Mouse (Mus musculus) embryo, embryonic 9.5 days (tissue): ENCODE results near the gene Tubb4b.
"Not testable (repeated sequence)": the region's sequence is repeated elsewhere in the genome, so short reads cannot be mapped to it uniquely, and the experiment has no call there.

Experiments
- DNase-seq: peaks from one replicate; pipeline ENCODE4 v3.0.0-alpha.2; 2017; ENCODE audit errors: extremely low spot score

Tubb4b gene

DNA sequence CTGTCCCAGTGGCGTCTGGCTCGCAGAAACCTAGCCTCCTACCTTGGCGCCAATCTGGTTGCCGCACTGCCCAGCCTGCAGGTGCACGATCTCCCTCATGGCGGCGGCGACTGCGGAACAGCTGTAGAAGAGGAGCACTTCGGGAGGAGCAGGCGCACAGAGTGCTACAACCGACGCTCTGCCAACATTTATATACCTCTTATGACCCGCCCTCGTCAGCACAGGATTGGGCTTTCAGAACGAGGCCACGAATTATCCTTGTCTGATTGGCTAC is at the start of gene Tubb4b:
Gene Tubb4b, minus strand, starts transcription at position 211 of the 274 bp plus-strand sequence.
- no peak for DNase-seq

DNA sequence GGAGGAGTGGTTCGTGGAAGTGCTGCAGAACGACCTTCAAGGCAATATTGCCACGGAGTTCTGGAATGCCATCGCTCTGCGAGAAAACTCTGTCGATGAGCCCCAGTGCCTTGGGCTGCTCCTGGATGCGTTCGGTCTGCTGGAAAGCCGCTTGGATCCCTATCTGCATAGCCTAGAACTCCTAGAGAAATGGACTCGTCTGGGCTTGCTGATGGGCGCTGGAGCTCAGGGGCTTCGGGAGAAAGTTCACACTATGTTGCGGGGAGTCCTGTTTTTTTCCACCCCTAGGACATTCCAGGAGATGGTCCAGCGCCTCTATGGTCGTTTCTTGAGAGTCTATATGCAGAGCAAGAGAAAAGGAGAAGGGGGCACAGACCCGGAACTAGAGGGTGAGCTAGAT is 48.5 kb upstream of the Tubb4b start:
- DNase-seq, result no peak

DNA sequence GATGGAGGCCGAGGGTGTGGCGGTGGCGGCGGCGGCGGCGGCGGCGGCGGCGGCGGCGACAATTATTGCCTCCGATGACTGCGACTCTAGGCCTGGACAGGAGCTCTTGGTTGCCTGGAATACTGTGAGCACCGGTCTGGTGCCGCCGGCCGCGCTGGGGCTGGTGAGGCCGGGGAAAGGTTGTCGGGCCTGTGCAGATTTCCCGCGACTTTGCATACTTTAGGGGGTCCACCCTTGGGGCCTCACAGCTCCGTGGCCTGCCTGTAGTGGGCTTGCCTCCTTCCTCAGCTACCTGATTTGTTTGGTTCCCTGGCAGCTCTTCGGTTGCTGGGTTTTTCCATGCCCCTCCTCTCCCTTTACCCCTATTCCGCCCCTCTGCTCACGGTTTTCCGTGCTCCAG is 48.0 kb upstream of the Tubb4b start:
- DNase-seq, result no peak

DNA sequence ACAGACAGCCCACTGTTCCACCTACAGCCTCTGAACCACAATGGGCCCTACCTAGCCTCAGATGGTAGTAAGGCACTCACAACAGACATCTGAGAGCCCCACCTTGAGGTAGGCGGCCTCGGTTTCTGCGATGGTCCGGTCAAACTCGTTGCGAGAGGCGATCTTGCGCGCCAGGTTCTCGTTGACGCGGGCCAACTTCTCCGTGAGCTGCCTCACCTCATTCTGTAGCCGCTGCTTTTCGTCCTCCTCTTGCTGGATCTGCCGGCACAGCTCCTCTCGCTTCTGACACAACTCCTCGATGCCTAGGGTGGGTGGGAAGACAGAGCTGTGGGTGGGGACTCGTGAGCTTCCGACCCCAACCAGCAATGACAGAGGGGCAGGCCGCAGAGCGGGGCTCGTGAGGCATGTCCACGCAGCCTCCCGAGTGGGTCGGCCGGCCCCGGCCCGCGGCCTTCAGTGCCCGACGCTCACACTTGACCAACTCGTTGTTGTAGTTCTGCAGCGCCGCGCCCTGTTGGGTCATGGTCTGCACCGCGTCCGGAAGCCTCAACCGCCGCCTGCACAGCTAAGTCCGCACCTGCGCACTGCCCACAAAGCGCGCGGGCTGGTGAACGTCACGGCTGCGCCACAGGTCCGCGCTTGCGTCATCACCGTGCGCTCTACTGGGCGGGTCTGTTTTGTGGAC is 47.5 kb upstream of the Tubb4b start, which contains the start of the genes Ssna1 and Anapc2:
Gene Ssna1, minus strand, starts transcription at position 612 of the 685 bp plus-strand sequence.
Gene Anapc2, plus strand, starts transcription at position 652 of the 685 bp plus-strand sequence.
- DNase-seq, result peak; percentile 99

DNA sequence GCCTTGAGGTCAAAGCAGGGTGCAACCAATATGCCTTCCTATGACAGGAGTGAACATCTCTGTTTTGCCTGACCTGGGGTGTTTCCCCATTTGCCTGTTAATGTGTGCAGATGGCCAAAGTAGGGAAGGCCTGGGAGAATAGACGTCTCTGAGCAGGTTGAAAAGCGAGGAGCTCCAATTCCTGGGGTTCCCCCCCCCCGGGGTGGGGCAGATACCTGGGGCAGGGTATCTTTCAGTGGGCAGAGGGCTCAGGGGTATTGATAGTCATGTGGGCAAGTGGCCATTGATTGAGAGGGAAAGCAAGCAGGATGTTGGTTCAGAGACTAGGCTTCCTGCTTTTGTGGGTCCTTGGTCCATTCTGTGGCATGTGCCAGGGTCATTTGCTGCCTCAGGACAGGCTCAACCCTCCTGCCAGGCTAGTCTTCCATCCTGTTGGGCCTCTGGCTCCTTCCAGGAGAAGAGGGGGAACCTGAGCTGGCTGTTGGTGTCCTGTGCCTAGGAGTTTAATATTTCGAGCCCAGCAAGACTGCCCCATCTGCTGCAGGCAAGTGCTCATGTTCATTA is 43.3 kb upstream of the Tubb4b start:
- DNase-seq, result no peak

DNA sequence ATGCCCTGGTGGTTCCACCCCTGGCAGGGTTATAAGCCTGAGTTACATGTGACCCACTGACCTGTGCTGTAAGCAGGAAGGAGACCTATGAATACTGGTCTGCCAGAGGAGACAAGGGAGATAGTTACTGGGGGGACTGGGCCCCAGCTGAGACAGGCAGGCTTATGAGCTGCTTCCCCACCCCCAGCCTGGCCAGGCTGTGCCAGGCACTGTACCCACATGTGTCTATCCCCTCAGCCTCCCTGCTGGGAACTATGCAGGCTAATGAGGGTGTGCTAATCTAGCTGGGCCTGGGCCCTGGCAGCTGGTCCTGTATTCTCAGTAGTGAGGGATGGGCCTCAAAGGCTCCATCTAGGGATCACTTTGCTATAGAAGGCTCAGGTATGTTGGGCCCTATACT is 42.7 kb upstream of the Tubb4b start:
- no peak for DNase-seq

DNA sequence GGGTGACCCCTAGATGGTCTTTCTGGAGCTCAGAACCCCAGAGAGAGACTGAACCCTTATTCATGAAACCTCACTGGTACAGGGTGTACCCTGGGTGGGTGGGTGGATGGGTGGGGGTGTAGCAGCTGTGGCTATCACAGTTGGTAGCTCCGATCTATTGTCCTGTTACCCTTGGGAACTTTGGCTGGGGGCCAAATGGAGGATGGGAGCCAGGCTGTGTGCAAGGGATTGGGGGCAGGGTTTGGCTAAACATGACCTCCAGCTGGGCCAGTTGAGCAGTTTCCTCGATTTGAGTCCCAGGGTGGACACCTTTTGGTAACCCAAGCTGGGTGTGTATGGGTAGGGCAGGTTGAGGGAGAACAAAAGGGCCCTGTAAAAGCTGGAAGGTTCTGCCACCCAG is 42.2 kb upstream of the Tubb4b start:
- DNase-seq, result no peak

DNA sequence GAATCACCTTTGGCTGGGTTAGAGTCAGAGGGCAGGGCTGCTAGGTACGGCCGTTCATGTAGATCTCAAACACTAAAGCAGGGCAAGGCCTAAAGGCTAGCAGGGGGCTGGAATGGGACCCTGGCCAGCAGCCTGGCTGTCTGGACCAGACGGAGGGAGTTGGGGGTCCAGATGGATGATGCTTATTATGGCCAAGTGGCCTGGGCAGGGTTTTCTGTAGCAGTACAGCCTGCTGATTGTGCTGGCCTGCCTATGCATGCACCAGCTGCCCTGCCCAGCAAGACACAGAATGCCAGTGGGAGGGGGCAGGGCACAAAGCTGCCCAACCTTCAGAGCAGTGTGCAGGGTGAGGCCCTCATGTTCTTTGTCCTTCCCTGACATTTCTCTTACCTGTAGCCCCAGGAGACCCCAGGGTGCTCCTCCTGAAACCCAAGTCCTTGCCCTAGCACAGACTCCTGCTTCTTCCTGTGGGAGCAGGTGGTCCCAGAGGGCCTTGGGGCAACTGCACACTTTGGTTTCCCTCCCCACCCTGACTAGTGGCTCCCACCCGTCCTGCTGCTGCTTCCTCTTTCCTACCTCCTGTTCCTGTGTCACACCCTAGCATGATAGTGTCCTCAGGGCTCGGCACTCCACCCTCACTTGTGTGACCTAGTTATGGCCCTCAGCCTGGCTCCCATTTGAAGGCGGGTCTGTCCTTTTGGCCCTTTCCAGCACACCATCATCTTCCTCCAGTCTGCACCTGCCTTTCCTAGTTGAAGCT is 41.6 kb upstream of the Tubb4b start:
- no peak for DNase-seq

DNA sequence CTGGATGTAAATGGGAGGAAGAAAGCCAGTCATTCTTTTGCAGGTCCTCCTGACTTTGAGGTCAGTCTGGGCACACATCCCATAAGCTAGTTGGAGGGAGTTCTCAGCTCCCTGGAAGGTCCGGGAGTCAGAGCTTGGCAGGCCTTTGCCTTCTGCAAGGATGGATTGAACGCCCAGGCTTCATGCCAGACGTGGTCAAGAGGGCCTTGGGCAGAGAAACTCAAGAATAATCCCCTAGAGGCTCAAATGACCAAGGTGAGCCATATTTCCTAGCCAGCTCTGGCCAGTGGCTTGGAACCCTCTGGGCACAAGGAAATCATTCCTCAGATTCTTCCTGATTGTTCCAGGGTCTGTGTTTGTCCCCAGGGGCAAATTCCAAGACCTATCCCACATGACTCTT is 40.3 kb upstream of the Tubb4b start:
- DNase-seq, result no peak

DNA sequence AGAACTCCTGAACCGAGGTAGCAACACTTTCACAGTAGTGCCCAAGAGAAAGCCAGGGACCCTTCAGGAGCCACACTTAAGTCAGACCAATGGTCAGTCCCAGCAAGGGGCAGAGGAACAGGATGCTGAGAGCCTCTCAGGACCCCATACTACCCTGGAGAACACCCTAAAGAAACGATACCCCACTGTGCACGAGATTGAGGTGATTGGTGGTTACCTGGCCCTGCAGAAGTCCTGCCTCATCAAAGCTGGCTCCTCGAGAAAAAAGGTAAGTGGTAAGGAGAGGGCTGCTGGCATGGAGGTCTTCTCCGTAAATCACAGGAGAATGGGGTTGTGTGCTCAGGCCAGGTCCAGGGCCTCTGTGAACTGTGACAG is 39.8 kb upstream of the Tubb4b start:
- no peak for DNase-seq

DNA sequence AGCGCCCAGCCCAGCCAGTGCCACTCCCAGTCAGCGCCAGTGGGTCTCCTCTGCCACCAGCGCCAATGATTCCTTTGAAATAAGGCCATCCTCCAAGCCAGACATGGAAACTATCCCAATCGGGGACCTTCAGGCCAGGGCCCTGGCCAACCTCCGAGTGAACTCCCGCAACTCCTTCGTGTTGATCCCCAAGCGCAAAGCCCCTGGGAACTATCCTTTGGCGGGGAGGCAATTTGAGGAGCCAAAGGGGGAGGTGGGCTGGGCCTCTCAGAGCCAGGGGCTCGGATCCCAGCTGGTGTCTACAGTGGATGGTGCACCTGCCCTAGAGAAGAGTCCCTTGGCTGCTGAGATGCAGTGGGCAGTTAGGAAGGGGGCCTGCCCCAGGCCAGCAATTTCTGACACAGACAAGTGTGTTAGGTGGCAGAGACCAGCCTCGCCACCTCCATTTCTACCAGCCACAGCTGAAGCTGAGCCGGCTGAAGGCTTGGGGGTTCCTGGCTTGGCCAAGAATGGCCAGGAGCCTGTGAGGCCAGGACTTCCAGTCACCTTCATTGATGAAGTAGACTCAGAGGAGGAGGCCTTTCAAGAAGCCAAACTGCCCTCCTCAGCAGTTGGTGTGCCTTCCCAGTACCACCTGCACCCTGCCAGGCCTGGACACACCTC is 39.3 kb upstream of the Tubb4b start:
- no peak for DNase-seq

DNA sequence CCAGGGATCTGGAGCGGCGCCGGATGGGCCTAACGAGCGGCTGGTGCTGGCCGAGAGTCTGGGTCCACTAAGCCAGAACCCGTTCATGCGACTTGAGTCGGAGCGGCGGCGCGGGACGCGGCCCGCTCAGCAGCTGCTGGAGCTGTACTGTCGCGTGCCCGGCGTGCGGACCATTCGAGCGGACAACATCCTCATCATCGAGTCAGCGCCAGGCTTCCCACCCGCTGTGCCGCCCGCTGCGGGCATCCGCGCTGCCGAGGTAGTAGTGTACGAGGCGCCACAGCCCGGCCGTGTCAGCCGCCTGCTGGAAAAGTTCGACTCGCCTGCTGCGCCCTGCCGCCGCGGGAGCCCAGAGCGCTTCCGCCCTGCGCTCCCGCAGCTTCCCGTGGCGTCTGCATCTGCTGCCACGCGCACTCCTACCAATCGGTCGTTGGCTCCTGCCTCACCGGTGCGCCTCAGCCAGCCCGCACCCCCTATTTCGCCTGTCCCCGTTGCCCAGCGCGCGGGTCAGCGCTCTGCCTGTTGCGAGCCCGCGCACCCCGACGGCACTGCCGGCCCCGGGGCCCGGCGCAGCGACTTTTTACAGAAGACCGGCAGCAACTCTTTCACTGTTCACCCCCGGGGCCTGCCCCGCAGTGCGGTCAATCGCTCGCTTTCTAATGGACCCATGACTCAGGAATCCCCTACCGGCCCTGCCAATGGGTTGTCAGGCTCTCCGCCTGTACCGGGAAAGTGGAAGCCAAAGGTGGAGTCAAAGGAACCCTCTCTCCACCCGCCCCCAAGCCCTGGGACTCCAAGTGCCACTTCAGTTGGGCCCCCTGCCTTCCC is 38.5 kb upstream of the Tubb4b start:
- DNase-seq, result peak; percentile 16

DNA sequence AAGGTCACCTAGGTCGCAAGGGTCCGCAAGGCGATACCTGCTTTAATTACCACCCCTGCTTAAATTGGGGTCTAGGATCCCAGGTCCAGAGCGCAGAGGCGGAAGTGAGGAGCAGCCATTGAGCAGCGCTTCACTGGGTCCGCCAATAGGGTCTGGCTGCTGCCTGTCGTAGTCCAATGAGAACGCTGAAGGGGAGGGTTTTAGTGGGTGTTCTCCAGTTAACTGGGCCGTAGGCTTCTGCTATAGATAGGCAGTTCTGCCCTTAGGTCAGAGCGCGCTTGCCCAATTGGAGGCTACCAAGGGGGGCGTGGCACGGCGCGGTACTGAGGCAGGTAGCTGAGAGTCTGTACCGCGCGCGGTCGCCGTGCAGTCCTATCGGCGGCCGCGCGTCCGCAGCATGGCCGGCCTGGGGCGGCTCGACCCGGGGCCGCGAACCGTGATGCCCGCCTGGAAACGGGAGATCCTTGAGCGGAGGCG is 37.8 kb upstream of the Tubb4b start, which contains the start of gene Tprn:
Gene Tprn, plus strand, starts transcription at position 328 of the 477 bp plus-strand sequence.
- peak; percentile 90 for DNase-seq

DNA sequence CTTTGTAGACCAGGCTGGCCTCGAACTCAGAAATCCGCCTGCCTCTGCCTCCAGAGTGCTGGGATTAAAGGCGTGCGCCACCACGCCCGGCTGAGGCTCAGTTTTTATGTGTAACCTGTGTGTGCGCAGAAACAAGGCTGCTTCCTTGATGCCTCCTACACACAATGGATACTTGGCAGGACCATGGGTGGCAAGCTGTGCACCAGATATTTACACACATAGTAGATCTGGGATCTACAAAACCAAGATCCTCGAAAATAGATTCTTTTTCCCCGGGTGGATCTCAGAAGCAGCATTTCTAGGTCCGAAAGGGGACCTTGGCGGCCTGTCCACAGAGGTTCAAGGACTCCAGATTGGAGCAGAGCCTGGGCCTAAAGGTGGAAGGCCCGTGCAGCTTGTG is 37.4 kb upstream of the Tubb4b start:
- DNase-seq, result no peak

DNA sequence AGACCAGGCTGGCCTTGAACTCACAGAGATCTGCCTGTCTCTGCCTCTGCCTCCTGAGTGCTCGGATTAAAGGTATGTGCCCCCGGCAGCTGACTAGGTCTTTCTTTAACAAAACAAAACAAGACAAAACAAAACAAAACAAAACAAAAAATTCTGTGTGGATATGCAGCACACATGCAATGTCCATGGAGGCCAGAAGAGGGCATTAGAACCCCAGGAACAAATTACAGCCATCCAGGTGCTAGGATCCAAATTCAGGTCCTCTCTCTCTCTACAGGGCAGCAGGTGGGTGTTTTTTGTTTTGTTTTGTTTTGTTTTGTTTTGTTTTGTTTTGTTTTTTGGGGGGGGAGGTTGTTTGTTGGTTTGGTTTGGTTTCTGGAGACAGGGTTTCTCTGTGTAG is 34.4 kb upstream of the Tubb4b start:
- no peak for DNase-seq

DNA sequence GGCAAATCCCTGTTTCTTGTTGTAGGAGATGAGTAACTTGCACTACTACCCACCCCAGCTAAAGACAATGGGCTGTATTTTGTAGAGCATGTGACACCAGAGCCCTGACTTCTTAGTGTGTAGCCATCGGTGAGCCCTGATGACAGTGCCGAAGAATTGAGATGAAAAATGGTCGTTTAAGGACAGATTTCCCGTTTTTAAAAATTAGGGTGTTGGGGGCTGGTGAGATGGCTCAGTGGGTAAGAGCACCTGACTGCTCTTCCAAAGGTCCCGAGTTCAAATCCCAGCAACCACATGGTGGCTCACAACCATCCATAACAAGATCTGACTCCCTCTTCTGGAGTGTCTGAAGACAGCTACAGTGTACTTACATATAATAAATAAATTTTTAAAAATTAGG is 32.7 kb upstream of the Tubb4b start:
- DNase-seq, result not testable (repeated sequence)

DNA sequence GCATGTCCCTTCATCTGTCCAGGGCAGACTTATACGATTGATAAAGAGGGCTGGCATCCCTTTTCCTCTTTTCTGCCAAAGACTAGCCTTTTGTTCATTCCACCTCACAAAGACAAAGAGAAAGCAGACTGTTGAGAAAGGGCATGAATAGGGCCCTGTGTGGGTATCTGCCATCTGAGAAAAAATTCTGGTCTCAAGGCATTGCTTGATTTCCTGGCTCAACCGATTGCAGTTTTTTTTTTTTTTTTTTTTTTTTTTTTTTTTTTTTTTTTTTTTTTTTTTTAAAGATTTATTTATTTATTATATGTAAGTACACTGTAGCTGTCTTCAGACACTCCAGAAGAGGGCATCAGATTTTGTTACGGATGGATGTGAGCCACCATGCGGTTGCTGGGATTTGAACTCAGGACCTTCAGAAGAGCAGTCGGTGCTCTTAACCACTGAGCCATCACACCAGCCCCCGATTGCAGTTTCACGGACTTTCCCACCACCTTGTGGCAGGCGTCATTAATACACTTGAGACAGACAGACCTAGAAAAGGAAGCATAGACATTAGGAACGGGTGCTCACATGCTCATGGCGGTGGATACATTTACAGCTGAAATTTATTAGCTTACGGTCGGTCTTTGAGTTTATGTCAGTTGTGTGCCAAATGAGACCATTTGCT is 32.1 kb upstream of the Tubb4b start:
- peak; percentile 45 for DNase-seq

DNA sequence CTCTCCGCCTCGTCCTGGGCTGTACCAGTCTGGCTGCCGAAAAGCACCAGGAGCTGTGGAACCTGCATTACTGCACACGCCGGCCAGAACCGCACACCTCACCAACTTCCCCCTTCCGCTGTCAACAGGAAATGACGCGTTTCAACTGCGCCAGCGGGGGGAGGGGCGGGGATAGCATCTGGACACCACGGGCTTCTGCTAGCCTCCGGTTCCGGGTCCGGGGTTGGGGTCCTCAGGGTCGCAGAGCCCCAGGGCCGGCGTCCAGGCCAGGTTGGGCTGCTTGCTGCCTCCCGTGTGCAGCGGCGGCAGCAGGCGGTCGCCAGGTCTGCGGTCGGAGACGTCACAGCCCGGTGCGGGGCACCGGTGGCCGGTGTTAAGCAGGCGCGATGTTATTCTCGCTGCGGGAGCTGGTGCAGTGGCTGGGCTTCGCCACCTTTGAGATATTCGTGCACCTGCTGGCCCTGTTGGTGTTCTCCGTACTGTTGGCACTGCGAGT is 30.8 kb upstream of the Tubb4b start, which contains the start of gene Tmem203:
Gene Tmem203, plus strand, starts transcription at position 156 of the 496 bp plus-strand sequence.
- DNase-seq, result peak; percentile 95

DNA sequence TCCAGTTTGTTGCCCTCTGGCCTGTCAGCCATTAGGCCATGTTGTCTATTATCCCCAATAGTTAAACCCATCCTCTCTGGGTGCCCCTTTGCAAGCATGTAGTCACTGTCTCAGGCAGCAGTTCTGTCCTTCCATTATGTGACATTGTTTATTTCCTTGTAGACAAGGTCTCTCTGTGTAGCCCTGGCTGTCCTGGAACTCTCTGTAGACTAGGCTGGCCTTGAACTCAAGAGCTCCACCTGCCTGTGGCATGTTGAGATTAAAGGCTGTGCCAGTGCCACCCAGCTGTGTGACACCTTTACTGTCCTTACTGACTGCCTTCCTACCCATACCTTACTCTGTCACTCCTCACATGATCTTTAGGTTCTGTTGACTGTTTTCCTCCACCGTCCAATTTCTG is 27.8 kb upstream of the Tubb4b start:
- no peak for DNase-seq

DNA sequence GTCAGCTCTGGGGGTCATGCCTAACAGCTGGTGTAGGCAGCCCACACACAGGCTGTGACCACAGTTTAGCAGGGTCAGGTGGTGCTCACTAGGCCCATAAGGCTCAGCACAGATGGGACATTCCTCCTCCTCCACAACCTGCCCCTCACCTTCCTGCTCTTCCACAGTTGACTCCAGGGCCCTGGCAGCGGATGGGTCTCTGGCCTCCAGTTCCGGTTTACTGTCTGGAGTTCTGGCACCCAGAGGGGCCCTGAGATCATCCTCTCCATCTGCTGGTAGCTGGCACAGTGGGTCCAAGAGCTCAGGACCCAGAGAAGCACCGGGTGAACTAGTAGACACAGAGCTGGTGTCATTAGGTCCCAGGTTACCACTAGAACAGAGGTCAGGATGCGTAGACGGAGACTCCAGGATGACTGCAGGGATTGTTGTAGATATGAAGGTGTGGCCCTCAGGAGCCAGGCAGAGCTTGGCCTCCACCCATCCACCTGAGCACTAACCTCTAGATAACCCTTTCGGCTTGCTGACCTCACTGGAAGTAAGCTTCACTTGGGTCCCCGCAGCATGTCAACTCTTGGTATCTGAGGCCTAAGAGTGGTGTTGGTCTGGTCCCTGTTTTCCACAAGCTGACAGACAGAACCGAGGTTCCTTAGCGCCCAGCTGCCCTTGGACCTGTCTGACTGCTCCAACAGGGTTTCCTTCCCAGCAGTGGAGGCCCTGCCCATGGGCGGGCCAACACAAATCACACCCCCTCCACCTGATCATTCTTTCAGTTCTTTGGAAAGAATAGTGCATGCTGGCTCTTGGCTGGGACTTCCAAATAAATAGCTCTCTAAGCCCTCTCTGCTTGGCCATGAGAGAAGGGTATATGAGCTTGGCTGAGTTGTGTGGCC is 21.9 kb upstream of the Tubb4b start, which contains the start of gene AL732309.1:
Gene AL732309.1, minus strand, starts transcription at position 681 of the 890 bp plus-strand sequence.
- no peak for DNase-seq
